Comparison of ENCODE assay signal across 17 mouse cellular contexts in the genomic region with DNA sequence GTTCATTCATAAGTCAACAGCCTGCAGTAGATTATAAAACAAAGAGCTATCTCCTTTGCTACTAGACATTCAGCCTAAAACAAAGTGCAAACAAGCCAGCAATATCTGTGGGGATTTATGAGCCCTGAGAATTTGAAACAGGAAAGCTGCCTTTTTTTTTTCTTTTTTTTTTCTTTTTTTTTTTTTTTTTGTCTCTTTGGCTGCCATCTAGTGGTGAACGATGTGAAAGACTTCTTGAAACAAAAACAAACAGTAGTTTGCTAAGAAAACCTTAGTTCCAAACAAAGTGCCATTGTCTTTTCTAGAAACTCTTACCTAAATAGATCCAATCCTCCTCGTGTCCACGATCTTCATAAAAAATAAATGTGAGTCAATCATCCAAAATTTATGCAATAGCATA.
DNase-seq lines count a peak whose midpoint lies in the region; ATAC-seq and TF ChIP-seq lines count a peak whose summit lies in the region.
"Had no signal": no experiment of that assay in that cellular context is flagged by ENCODE, and none has a peak within 500 bp of the region (broad histone marks: within the 10 kb centered on the region; RNA-seq: fewer than 3 reads in every experiment).

No protein-coding gene starts in this region.

- TF ChIP-seq EP300 in heart, postnatal 0 days (IDR thresholded peaks at IDR 0.05; ENCODE audit: low read depth): no peak
- TF ChIP-seq EP300 in MEL (IDR thresholded peaks at IDR 0.05; ENCODE audit: low read depth in 1 of 2, low read length in 2 of 2): no peak

- no peak for DNase-seq in heart, postnatal 0 days (ENCODE audit: low spot score)
- no peak for DNase-seq in heart, postnatal 25 days (ENCODE audit: low spot score)
- peak; percentile 60 for DNase-seq in lung, embryonic 14.5 days
- no peak for DNase-seq in lung, postnatal 14 days
- DNase-seq in MEL (ENCODE audit: low read depth, low spot score): peak; percentile 19
- peak; percentile 12 for DNase-seq in induced T-regulatory cell, adult 2 months (ENCODE audit: low read depth)
- DNase-seq in lung, adult 18-20 months: no peak
- no peak for DNase-seq in layer of hippocampus, adult 18-20 months (ENCODE audit: low spot score in 2 of 2)
- DNase-seq: adrenal gland, postnatal 36 days; heart, adult 18-20 months; heart, postnatal 4 days; kidney, adult 2 months; lung, postnatal 4 days; thymus, postnatal 36 days had no signal

- WGBS in heart, postnatal 0 days: 3% methylated on average over 3 of the region's 3 CpGs
- 6% methylated on average over 3 of the region's 3 CpGs for WGBS in lung, embryonic 14.5 days

- peak; percentile 44 for TF ChIP-seq RAD21 in MEL (IDR thresholded peaks at IDR 0.05; ENCODE audit: low read depth, low read length)

- H3K4me1 ChIP-seq in heart, postnatal 0 days (ENCODE audit: control insufficient read depth, insufficient read depth): no peaks in the 10 kb centered on the region
- H3K4me1 ChIP-seq in lung, embryonic 14.5 days (ENCODE audit: insufficient read depth): no peaks in the 10 kb centered on the region
- H3K4me1 ChIP-seq in MEL (ENCODE audit: control insufficient read depth in 1 of 2, insufficient read depth in 2 of 2, low read length in 2 of 2): no peaks in the 10 kb centered on the region
- H3K4me1 ChIP-seq: liver, embryonic 12.5 days; neural tube, embryonic 12.5 days had no signal

- H3K9ac ChIP-seq in heart, postnatal 0 days (replicated peaks; ENCODE audit: low read depth, low read length): no peak overlapping the region
- H3K9ac ChIP-seq in lung, embryonic 14.5 days: no peak overlapping the region
- no peak overlapping the region for H3K9ac ChIP-seq in MEL (ENCODE audit: control insufficient read depth, low read depth, low read length, poor library complexity, severe bottlenecking)
- H3K9ac ChIP-seq: liver, embryonic 12.5 days; neural tube, embryonic 12.5 days had no signal

- peak; percentile 28; the same call in 1 of the 2 replicates for TF ChIP-seq CTCF in heart, postnatal 0 days (IDR thresholded peaks at IDR 0.05; ENCODE audit: low read depth)
- peak; percentile 33; the same call in 1 of the 2 replicates for TF ChIP-seq CTCF in lung, embryonic 14.5 days (IDR thresholded peaks at IDR 0.05; ENCODE audit: low read depth)
- TF ChIP-seq CTCF in MEL (IDR thresholded peaks at IDR 0.05 in 2 of 3, conservative IDR thresholded peaks at IDR 0.05 in 1 of 3; ENCODE audit: control insufficient read depth in 1 of 3, insufficient read depth in 1 of 3, low read depth in 2 of 3, low read length in 3 of 3, poor library complexity in 1 of 3, severe bottlenecking in 1 of 3): peak in 1 of 3 experiments; percentile 54; a peak in 2 of 6 replicates

- intact Hi-C loops in heart, postnatal 25 days (cut with DNase I): loop anchor here (2.0 kb wide), 1 partner anchor 196 kb away; no protein-coding TSS in a partner anchor

- no peaks in the 10 kb centered on the region for H3K27me3 ChIP-seq in heart, postnatal 0 days (ENCODE audit: control insufficient read depth, insufficient read depth, low read length)
- H3K27me3 ChIP-seq in lung, embryonic 14.5 days (ENCODE audit: insufficient read depth, low read length): no peaks in the 10 kb centered on the region
- H3K27me3 ChIP-seq in MEL (ENCODE audit: control insufficient read depth in 1 of 2, insufficient read depth in 2 of 2, low read length in 2 of 2): no peaks in the 10 kb centered on the region
- H3K27me3 ChIP-seq: liver, embryonic 12.5 days; neural tube, embryonic 12.5 days had no signal

- H3K27ac ChIP-seq in heart, postnatal 0 days (ENCODE audit: low read depth): no peak overlapping the region
- H3K27ac ChIP-seq in lung, embryonic 14.5 days (ENCODE audit: low read depth): no peak overlapping the region
- H3K27ac ChIP-seq in MEL (ENCODE audit: control insufficient read depth, low read depth, low read length): no peak overlapping the region
- H3K27ac ChIP-seq: liver, embryonic 12.5 days; neural tube, embryonic 12.5 days had no signal

- H3K9me3 ChIP-seq in heart, postnatal 0 days (replicated peaks; ENCODE audit: control insufficient read depth, low read length): no peaks in the 10 kb centered on the region
- no peaks in the 10 kb centered on the region for H3K9me3 ChIP-seq in lung, embryonic 14.5 days (ENCODE audit: low read depth, low read length)
- H3K9me3 ChIP-seq in MEL (replicated peaks; ENCODE audit: insufficient read depth, low read length): no peaks in the 10 kb centered on the region
- H3K9me3 ChIP-seq: liver, embryonic 12.5 days; neural tube, embryonic 12.5 days had no signal

- no peaks in the 10 kb centered on the region for H3K79me2 ChIP-seq in MEL (ENCODE audit: control insufficient read depth, insufficient read depth, low read length, poor library complexity)

- ATAC-seq in heart, postnatal 0 days (ENCODE audit: insufficient read depth, low read depth): no peak
- no peak for ATAC-seq in lung, embryonic 14.5 days (ENCODE audit: insufficient read depth)
- ATAC-seq: liver, embryonic 12.5 days; midbrain, embryonic 16.5 days had no signal

- no peaks in the 10 kb centered on the region for H3K36me3 ChIP-seq in heart, postnatal 0 days (replicated peaks; ENCODE audit: control insufficient read depth, insufficient read depth, low read length)
- H3K36me3 ChIP-seq in lung, embryonic 14.5 days (ENCODE audit: insufficient read depth): no peaks in the 10 kb centered on the region
- no peaks in the 10 kb centered on the region for H3K36me3 ChIP-seq in MEL (ENCODE audit: control insufficient read depth in 1 of 2, insufficient read depth in 2 of 2, low read length in 2 of 2)
- H3K36me3 ChIP-seq: liver, embryonic 12.5 days; neural tube, embryonic 12.5 days had no signal

- TF ChIP-seq POLR2A in MEL (IDR thresholded peaks at IDR 0.05; ENCODE audit: control insufficient read depth in 1 of 2, insufficient read depth in 1 of 2, low read depth in 1 of 2, low read length in 2 of 2, poor library complexity in 1 of 2): no peak

- no peak overlapping the region for H3K4me3 ChIP-seq in heart, postnatal 0 days (ENCODE audit: low read depth, low read length)
- H3K4me3 ChIP-seq in lung, embryonic 14.5 days (ENCODE audit: low read depth, low read length): no peak overlapping the region
- no peak overlapping the region for H3K4me3 ChIP-seq in MEL (ENCODE audit: control insufficient read depth in 1 of 2, insufficient read depth in 1 of 2, low read depth in 2 of 2, low read length in 2 of 2)
- H3K4me3 ChIP-seq: liver, embryonic 12.5 days; neural tube, embryonic 12.5 days had no signal

- H3K4me2 ChIP-seq in heart, postnatal 0 days (ENCODE audit: low read depth, low read length): no peak overlapping the region
- H3K4me2 ChIP-seq in lung, embryonic 14.5 days: no peak overlapping the region
- H3K4me2 ChIP-seq: liver, embryonic 12.5 days; neural tube, embryonic 12.5 days had no signal

TF ChIP-seq in MEL, 35 proteins besides CTCF, POLR2A, EP300 and RAD21:
- TF ChIP-seq CHD2 (IDR thresholded peaks at IDR 0.05; ENCODE audit: low read length): no peak
- TF ChIP-seq SIN3A (IDR thresholded peaks at IDR 0.05; ENCODE audit: low read length): no peak
- TF ChIP-seq ZNF384 (IDR thresholded peaks at IDR 0.05; ENCODE audit: low read depth, low read length): peak; percentile 99
- no peak for TF ChIP-seq ETS1 (IDR thresholded peaks at IDR 0.05; ENCODE audit: low read depth, low read length)
- no peak for TF ChIP-seq RCOR1 (IDR thresholded peaks at IDR 0.05; ENCODE audit: low read depth, low read length)
- TF ChIP-seq MYC (IDR thresholded peaks at IDR 0.05; ENCODE audit: low read depth, low read length): no peak
- TF ChIP-seq USF2 (IDR thresholded peaks at IDR 0.05; ENCODE audit: borderline replicate concordance in 1 of 2, insufficient read depth in 1 of 2, low read depth in 1 of 2, low read length in 2 of 2): no peak
- TF ChIP-seq ELF1 (IDR thresholded peaks at IDR 0.05; ENCODE audit: low read depth, low read length): no peak
- no peak for TF ChIP-seq MAZ (IDR thresholded peaks at IDR 0.05; ENCODE audit: low read depth, low read length)
- TF ChIP-seq E2F4 (IDR thresholded peaks at IDR 0.05; ENCODE audit: borderline replicate concordance, low read depth, low read length): no peak
- peak; percentile 39; the same call in 1 of the 2 replicates for TF ChIP-seq ZKSCAN1 (IDR thresholded peaks at IDR 0.05; ENCODE audit: low read depth, low read length)
- TF ChIP-seq SMC3 (IDR thresholded peaks at IDR 0.05; ENCODE audit: low read depth, low read length): peak; percentile 60
- no peak for TF ChIP-seq MXI1 (IDR thresholded peaks at IDR 0.05; ENCODE audit: low read depth, low read length)
- no peak for TF ChIP-seq TBP (IDR thresholded peaks at IDR 0.05; ENCODE audit: low read depth, low read length)
TF ChIP-seq in MEL: peak in this region for 3.

Comparison
In these comparisons a context has a peak if more than half of its experiments do, and no peak if none do; other contexts are left out.
1. DNase-seq: peak in lung, embryonic 14.5 days (single experiment), MEL (single experiment) and induced T-regulatory cell, adult 2 months (single experiment); none in heart, postnatal 0 days (single experiment), heart, postnatal 25 days (single experiment), lung, postnatal 14 days (single experiment), lung, adult 18-20 months (0 of 2) and layer of hippocampus, adult 18-20 months (0 of 2).